Mouse (Mus musculus): ENCODE data around the gene Ndufaf2. TPM values are rescaled to one million over a fixed set of nuclear protein-coding genes. Genes with fewer than 3 reads are reported as not detected.

The Ndufaf2 gene
- total RNA-seq, 1 experiment, result 41.1 TPM

- Histone ChIP-seq H3K9ac (ENCODE audit: insufficient read depth, low read depth, low read length, poor library complexity, severe bottlenecking) (no peak overlapping the region), H3K36me3 (ENCODE audit: control insufficient read depth, insufficient read depth, low read length, poor library complexity, severe bottlenecking) (no peaks in the 10 kb centered on the region), H3K27ac (ENCODE audit: insufficient read depth, low read depth, low read length, poor library complexity, severe bottlenecking) (no peak overlapping the region), H3K9me3 (ENCODE audit: control insufficient read depth, insufficient read depth, low read depth, low read length) (no peaks in the 10 kb centered on the region), H3K4me3 (ENCODE audit: insufficient read depth in 1 of 2, low read depth in 1 of 2, low read length in 2 of 2, poor library complexity in 1 of 2, severe bottlenecking in 1 of 2) (no peak overlapping the region), H3K4me1 (ENCODE audit: control insufficient read depth in 2 of 2, insufficient read depth in 2 of 2, low read length in 2 of 2, poor library complexity in 1 of 2) (peaks cover 2 to 7% of the 10 kb centered on the region in 2 experiments; a peak in 2 of 4 replicates)
- DNase-seq (ENCODE audit: low read depth, low spot score), result no peak
- in situ Hi-C loops (cut with MboI; ENCODE audit: low sequenced_read_pairs in 2 of 2, unreplicated experiment in 2 of 2), result no loop called here
- TF ChIP-seq MAFK (IDR thresholded peaks at IDR 0.05; ENCODE audit: insufficient read depth, low read depth, low read length), result no peak
- no peak for TF ChIP-seq ZC3H11A (IDR thresholded peaks at IDR 0.05; ENCODE audit: borderline replicate concordance, low read depth, low read length)
- no peak for TF ChIP-seq CHD2 (IDR thresholded peaks at IDR 0.05; ENCODE audit: low read depth, low read length)
- TF ChIP-seq ZNF384 (IDR thresholded peaks at IDR 0.05; ENCODE audit: low read depth, low read length), result no peak
- TF ChIP-seq HCFC1 (IDR thresholded peaks at IDR 0.05; ENCODE audit: borderline replicate concordance, insufficient read depth, low read length), result no peak
These were observed 118.5 kb downstream of the Ndufaf2 start for GRCm38 (mm10) chr13:108039902-108040301.

- H3K9me3 ChIP-seq (ENCODE audit: control insufficient read depth, insufficient read depth, low read depth, low read length), result no peaks in the 10 kb centered on the region
- TF ChIP-seq MAFK (IDR thresholded peaks at IDR 0.05; ENCODE audit: insufficient read depth, low read depth, low read length), result no peak
- TF ChIP-seq CHD2 (IDR thresholded peaks at IDR 0.05; ENCODE audit: low read depth, low read length), result no peak
- TF ChIP-seq HCFC1 (IDR thresholded peaks at IDR 0.05; ENCODE audit: borderline replicate concordance, insufficient read depth, low read length), result no peak
- TF ChIP-seq ZC3H11A (IDR thresholded peaks at IDR 0.05; ENCODE audit: borderline replicate concordance, low read depth, low read length), result no peak
- no peak for TF ChIP-seq ZNF384 (IDR thresholded peaks at IDR 0.05; ENCODE audit: low read depth, low read length)
These were observed 119.0 kb downstream of the Ndufaf2 start for GRCm38 (mm10) chr13:108039375-108039774.

GRCm38 (mm10) chr13:108032789-108033188 is 125.6 kb downstream of the Ndufaf2 start:
- in situ Hi-C loops (cut with MboI; ENCODE audit: low sequenced_read_pairs in 2 of 2, unreplicated experiment in 2 of 2), result no loop called here
- no peak overlapping the region for H3K27ac ChIP-seq (ENCODE audit: insufficient read depth, low read depth, low read length, poor library complexity, severe bottlenecking)
- H3K4me3 ChIP-seq (ENCODE audit: insufficient read depth in 1 of 2, low read depth in 1 of 2, low read length in 2 of 2, poor library complexity in 1 of 2, severe bottlenecking in 1 of 2), result no peak overlapping the region
- no peaks in the 10 kb centered on the region for H3K9me3 ChIP-seq (ENCODE audit: control insufficient read depth, insufficient read depth, low read depth, low read length)
- DNase-seq (ENCODE audit: low read depth, low spot score), result no peak
- TF ChIP-seq ZC3H11A (IDR thresholded peaks at IDR 0.05; ENCODE audit: borderline replicate concordance, low read depth, low read length) (no peak), ZNF384 (IDR thresholded peaks at IDR 0.05; ENCODE audit: low read depth, low read length) (no peak), MAFK (IDR thresholded peaks at IDR 0.05; ENCODE audit: insufficient read depth, low read depth, low read length) (no peak), CHD2 (IDR thresholded peaks at IDR 0.05; ENCODE audit: low read depth, low read length) (no peak), HCFC1 (IDR thresholded peaks at IDR 0.05; ENCODE audit: borderline replicate concordance, insufficient read depth, low read length) (no peak)
- H3K36me3 ChIP-seq (ENCODE audit: control insufficient read depth, insufficient read depth, low read length, poor library complexity, severe bottlenecking), result no peaks in the 10 kb centered on the region
- no peaks in the 10 kb centered on the region for H3K4me1 ChIP-seq (ENCODE audit: control insufficient read depth in 2 of 2, insufficient read depth in 2 of 2, low read length in 2 of 2, poor library complexity in 1 of 2)
- H3K9ac ChIP-seq (ENCODE audit: insufficient read depth, low read depth, low read length, poor library complexity, severe bottlenecking), result no peak overlapping the region

More at GRCm38 (mm10) chr13:108039375-108039774, 119.0 kb downstream of the Ndufaf2 start:
- DNase-seq (ENCODE audit: low read depth, low spot score), result no peak
- H3K36me3 ChIP-seq (ENCODE audit: control insufficient read depth, insufficient read depth, low read length, poor library complexity, severe bottlenecking), result no peaks in the 10 kb centered on the region
- no peak overlapping the region for H3K27ac ChIP-seq (ENCODE audit: insufficient read depth, low read depth, low read length, poor library complexity, severe bottlenecking)
- no peak overlapping the region for H3K4me3 ChIP-seq (ENCODE audit: insufficient read depth in 1 of 2, low read depth in 1 of 2, low read length in 2 of 2, poor library complexity in 1 of 2, severe bottlenecking in 1 of 2)
- H3K4me1 ChIP-seq (ENCODE audit: control insufficient read depth in 2 of 2, insufficient read depth in 2 of 2, low read length in 2 of 2, poor library complexity in 1 of 2), result peaks cover 2 to 7% of the 10 kb centered on the region in 2 experiments; a peak in 2 of 4 replicates
- in situ Hi-C loops (cut with MboI; ENCODE audit: low sequenced_read_pairs in 2 of 2, unreplicated experiment in 2 of 2), result no loop called here
- H3K9ac ChIP-seq (ENCODE audit: insufficient read depth, low read depth, low read length, poor library complexity, severe bottlenecking), result no peak overlapping the region

GRCm38 (mm10) chr13:108025802-108026201 is 132.6 kb downstream of the Ndufaf2 start:
- DNase-seq (ENCODE audit: low read depth, low spot score), result no peak
- no peak overlapping the region for H3K4me3 ChIP-seq (ENCODE audit: insufficient read depth in 1 of 2, low read depth in 1 of 2, low read length in 2 of 2, poor library complexity in 1 of 2, severe bottlenecking in 1 of 2)
- H3K9me3 ChIP-seq (ENCODE audit: control insufficient read depth, insufficient read depth, low read depth, low read length), result no peaks in the 10 kb centered on the region
- no peak overlapping the region for H3K9ac ChIP-seq (ENCODE audit: insufficient read depth, low read depth, low read length, poor library complexity, severe bottlenecking)
- TF ChIP-seq ZC3H11A (IDR thresholded peaks at IDR 0.05; ENCODE audit: borderline replicate concordance, low read depth, low read length) (no peak), MAFK (IDR thresholded peaks at IDR 0.05; ENCODE audit: insufficient read depth, low read depth, low read length) (no peak), ZNF384 (IDR thresholded peaks at IDR 0.05; ENCODE audit: low read depth, low read length) (no peak), HCFC1 (IDR thresholded peaks at IDR 0.05; ENCODE audit: borderline replicate concordance, insufficient read depth, low read length) (no peak), CHD2 (IDR thresholded peaks at IDR 0.05; ENCODE audit: low read depth, low read length) (no peak)
- in situ Hi-C loops (cut with MboI; ENCODE audit: low sequenced_read_pairs in 2 of 2, unreplicated experiment in 2 of 2), result no loop called here
- H3K36me3 ChIP-seq (ENCODE audit: control insufficient read depth, insufficient read depth, low read length, poor library complexity, severe bottlenecking), result no peaks in the 10 kb centered on the region
- H3K4me1 ChIP-seq (ENCODE audit: control insufficient read depth in 2 of 2, insufficient read depth in 2 of 2, low read length in 2 of 2, poor library complexity in 1 of 2), result no peaks in the 10 kb centered on the region
- H3K27ac ChIP-seq (ENCODE audit: insufficient read depth, low read depth, low read length, poor library complexity, severe bottlenecking), result no peak overlapping the region

- no peak overlapping the region for H3K4me3 ChIP-seq (ENCODE audit: insufficient read depth in 1 of 2, low read depth in 1 of 2, low read length in 2 of 2, poor library complexity in 1 of 2, severe bottlenecking in 1 of 2)
- no peaks in the 10 kb centered on the region for H3K9me3 ChIP-seq (ENCODE audit: control insufficient read depth, insufficient read depth, low read depth, low read length)
- no peak for DNase-seq (ENCODE audit: low read depth, low spot score)
- no peaks in the 10 kb centered on the region for H3K4me1 ChIP-seq (ENCODE audit: control insufficient read depth in 2 of 2, insufficient read depth in 2 of 2, low read length in 2 of 2, poor library complexity in 1 of 2)
- H3K9ac ChIP-seq (ENCODE audit: insufficient read depth, low read depth, low read length, poor library complexity, severe bottlenecking), result no peak overlapping the region
- no peaks in the 10 kb centered on the region for H3K36me3 ChIP-seq (ENCODE audit: control insufficient read depth, insufficient read depth, low read length, poor library complexity, severe bottlenecking)
- no peak overlapping the region for H3K27ac ChIP-seq (ENCODE audit: insufficient read depth, low read depth, low read length, poor library complexity, severe bottlenecking)
- no peak for TF ChIP-seq HCFC1 (IDR thresholded peaks at IDR 0.05; ENCODE audit: borderline replicate concordance, insufficient read depth, low read length)
- TF ChIP-seq ZNF384 (IDR thresholded peaks at IDR 0.05; ENCODE audit: low read depth, low read length), result no peak
- no peak for TF ChIP-seq CHD2 (IDR thresholded peaks at IDR 0.05; ENCODE audit: low read depth, low read length)
- TF ChIP-seq ZC3H11A (IDR thresholded peaks at IDR 0.05; ENCODE audit: borderline replicate concordance, low read depth, low read length), result no peak
- no peak for TF ChIP-seq MAFK (IDR thresholded peaks at IDR 0.05; ENCODE audit: insufficient read depth, low read depth, low read length)
- in situ Hi-C loops (cut with MboI; ENCODE audit: low sequenced_read_pairs in 2 of 2, unreplicated experiment in 2 of 2), result no loop called here
These were observed 141.1 kb downstream of the Ndufaf2 start for GRCm38 (mm10) chr13:108017349-108017748.
